Mouse (Mus musculus) spleen, postnatal 14 days (tissue): ENCODE results near the gene Cers1.

Source experiments
- DNase-seq, 2 experiments: peaks; one replicate each; pipeline ENCODE4 v3.0.0; 2021 to 2022; ENCODE audit warnings: low spot score in 2 of 2

Cers1 gene

GRCm38 (mm10) chr8:70352000-70352384, 36.4 kb downstream of the Cers1 start:
- DNase-seq, result no peak

GRCm38 (mm10) chr8:70352657-70353151, 37.1 kb downstream of the Cers1 start:
- peak in 1 of 2 experiments; percentile 41 for DNase-seq

GRCm38 (mm10) chr8:70353194-70353817, 37.7 kb downstream of the Cers1 start, which contains the start of gene Upf1:
TSS of gene Upf1 (minus strand) at chr8:70353278.
- peak; percentile 99 for DNase-seq

GRCm38 (mm10) chr8:70354004-70354403, 38.4 kb downstream of the Cers1 start:
- DNase-seq, result no peak

GRCm38 (mm10) chr8:70356111-70356510, 40.5 kb downstream of the Cers1 start:
- no peak for DNase-seq

GRCm38 (mm10) chr8:70359411-70359810, 43.8 kb downstream of the Cers1 start:
- DNase-seq, result no peak

GRCm38 (mm10) chr8:70360769-70361168, 45.2 kb downstream of the Cers1 start:
- no peak for DNase-seq

- DNase-seq, result no peak
Observed at GRCm38 (mm10) chr8:70361484-70362032, 46.0 kb downstream of the Cers1 start.

- no peak for DNase-seq
Observed at GRCm38 (mm10) chr8:70364066-70364465, 48.5 kb downstream of the Cers1 start.

- DNase-seq, result no peak
Observed at GRCm38 (mm10) chr8:70366588-70366987, 51.0 kb downstream of the Cers1 start.

- DNase-seq, result no peak
Observed at GRCm38 (mm10) chr8:70370476-70370875, 54.9 kb downstream of the Cers1 start.

- no peak for DNase-seq
Observed at GRCm38 (mm10) chr8:70371951-70372350, 56.4 kb downstream of the Cers1 start.

- no peak for DNase-seq
Observed at GRCm38 (mm10) chr8:70373397-70374317, 58.1 kb downstream of the Cers1 start, which contains the start of gene Comp. TSS of gene Comp (plus strand) at chr8:70373558.

- peak; percentile 49 to 58 for DNase-seq
Observed at GRCm38 (mm10) chr8:70374318-70374927, 58.8 kb downstream of the Cers1 start.

- DNase-seq, result no peak
Observed at GRCm38 (mm10) chr8:70375212-70375859, 59.8 kb downstream of the Cers1 start.

- no peak for DNase-seq
Observed at GRCm38 (mm10) chr8:70376275-70376741, 60.7 kb downstream of the Cers1 start.

GRCm38 (mm10) chr8:70377049-70377448, 61.5 kb downstream of the Cers1 start:
- DNase-seq, result no peak

- no peak for DNase-seq
Observed at GRCm38 (mm10) chr8:70380069-70380468, 64.5 kb downstream of the Cers1 start.
